Mouse (Mus musculus) heart, adult 2 months (tissue): Measurements from ENCODE around the gene Tnfrsf22. TPM values are rescaled to one million over a fixed set of nuclear protein-coding genes. Genes with fewer than 3 reads are reported as not detected.

Experiments
- DNase-seq, 2 experiments: peaks; one replicate each; pipeline ENCODE4 v3.0.0; 2021
- H3K27ac ChIP-seq: fragments of 200-600 bp; 2 replicates; pipeline ENCODE4 v1.8.1; 2022
- H3K27me3 ChIP-seq: fragments of 200-500 bp; 2 replicates; pipeline ENCODE4 v1.6.1; 2012; ENCODE audit warnings: mild to moderate bottlenecking, low read length, inconsistent platforms, mixed read lengths; ENCODE audit not compliant: control insufficient read depth, insufficient read depth
- H3K36me3 ChIP-seq: fragments of 200-500 bp; 2 replicates; pipeline ENCODE4 v1.6.1; 2012; ENCODE audit warnings: low read length, inconsistent platforms; ENCODE audit not compliant: control insufficient read depth, insufficient read depth
- H3K4me1 ChIP-seq: fragments of 200-500 bp; 2 replicates; pipeline ENCODE4 v1.6.1; 2011; ENCODE audit warnings: low read length; ENCODE audit not compliant: control insufficient read depth, insufficient read depth
- H3K4me3 ChIP-seq: fragments of 200-600 bp; 2 replicates; pipeline ENCODE4 v1.8.1; 2022
- H3K79me2 ChIP-seq: fragments of 200-500 bp; replicated peaks from 2 replicates; pipeline ENCODE4 v1.6.1; 2012; ENCODE audit warnings: mild to moderate bottlenecking, inconsistent platforms, low read length, moderate library complexity, mixed read lengths; ENCODE audit not compliant: control insufficient read depth, insufficient read depth
- H3K9ac ChIP-seq: fragments of 200-500 bp; 2 replicates; pipeline ENCODE4 v1.6.1; 2012; ENCODE audit warnings: low read depth, mild to moderate bottlenecking, control low read depth, inconsistent platforms, low read length, mixed read lengths
- CTCF ChIP-seq: fragments of 200-600 bp; IDR thresholded peaks from 2 replicates; pipeline ENCODE4 v1.8.1; 2022; ENCODE audit warnings: antibody characterized with exemption, mild to moderate bottlenecking, moderate library complexity
- EP300 ChIP-seq: fragments of 200-500 bp; IDR thresholded peaks from 2 replicates; pipeline ENCODE4 v1.6.1; 2011; ENCODE audit warnings: low read depth, low read length, control low read depth; ENCODE audit not compliant: insufficient read depth
- POLR2A ChIP-seq: fragments of 200-500 bp; IDR thresholded peaks from 2 replicates; pipeline ENCODE4 v1.6.1; 2011; ENCODE audit warnings: mild to moderate bottlenecking, low read depth, low read length, control low read depth; ENCODE audit not compliant: insufficient read depth
- WGBS: fragments of 180-500 bp; shearing (Covaris S2); methylation state at CpG from one replicate; pipeline ENCODE4 v1.1.7; 2018; 5-methylcytosine and 5-hydroxymethylcytosine counted together
- intact Hi-C: fragments of 180-260 bp; cut with DNase I; formaldehyde crosslinking; loops from one replicate; pipeline ENCODE4 v1.15.1; 2025
- polyA plus RNA-seq: library from polyadenylated mRNA; depleted of rRNA; stranded (reverse); fragments of >200 nt; gene quantifications from 2 replicates; pipeline ENCODE4 v1.2.3, GENCODE M21; 2012
- total RNA-seq, 2 experiments: library from RNA; stranded (reverse); gene quantifications; 2 replicates each; pipeline ENCODE4 v1.2.3; 2021

Tnfrsf22 gene
- total and polyA plus RNA-seq, 3 experiments = 1.4 to 3.2 (median 2.3) TPM

- TF ChIP-seq CTCF = no peak
- no peak for TF ChIP-seq EP300
- TF ChIP-seq POLR2A = no peak
- DNase-seq = no peak
- no peak overlapping the region for H3K9ac ChIP-seq
- no peaks in the 10 kb centered on the region for H3K27me3 ChIP-seq
- no peak overlapping the region for H3K27ac ChIP-seq
- H3K79me2 ChIP-seq = no peaks in the 10 kb centered on the region
- 87% methylated on average over 1 of the region's 1 CpGs for WGBS
- intact Hi-C loops = no loop called here
- no peak overlapping the region for H3K4me3 ChIP-seq
- no peaks in the 10 kb centered on the region for H3K4me1 ChIP-seq
- H3K36me3 ChIP-seq = no peaks in the 10 kb centered on the region
Observed at GRCm38 (mm10) chr7:143636674-143637073, 12.8 kb downstream of the Tnfrsf22 start.

- H3K27ac ChIP-seq = no peak overlapping the region
- no peak for DNase-seq
Observed at GRCm38 (mm10) chr7:143631503-143631902, 18.0 kb downstream of the Tnfrsf22 start.

GRCm38 (mm10) chr7:143629501-143629900, 20.0 kb downstream of the Tnfrsf22 start:
- TF ChIP-seq EP300 (no peak), POLR2A (no peak), CTCF (no peak)

More at GRCm38 (mm10) chr7:143631503-143631902, 18.0 kb downstream of the Tnfrsf22 start:
- H3K27me3 ChIP-seq = no peaks in the 10 kb centered on the region
- TF ChIP-seq POLR2A (no peak), EP300 (no peak), CTCF (no peak)
- intact Hi-C loops = no loop called here
- H3K4me3 ChIP-seq = no peak overlapping the region
- no peak overlapping the region for H3K9ac ChIP-seq
- H3K79me2 ChIP-seq = no peaks in the 10 kb centered on the region
- WGBS = 65% methylated on average over 2 of the region's 2 CpGs
- no peaks in the 10 kb centered on the region for H3K36me3 ChIP-seq
- peaks cover 1% of the 10 kb centered on the region; the same call in 1 of the 2 replicates for H3K4me1 ChIP-seq

GRCm38 (mm10) chr7:143628540-143628939, 20.9 kb downstream of the Tnfrsf22 start, which contains the start of gene Tnfrsf26:
Tnfrsf26 (minus strand) TSS chr7:143628722.
- TF ChIP-seq EP300 (no peak), POLR2A (no peak), CTCF (no peak)
- H3K9ac ChIP-seq = no peak within 1 kb of the TSS
- H3K79me2 ChIP-seq = no peaks in the 10 kb centered on the region
- H3K27me3 ChIP-seq = no peaks in the 10 kb centered on the region
- peak within 1 kb of the TSS; percentile 60 for H3K27ac ChIP-seq
- intact Hi-C loops = no loop called here
- H3K4me1 ChIP-seq = peaks cover 1% of the 10 kb centered on the region; the same call in 1 of the 2 replicates
- H3K4me3 ChIP-seq = peak within 1 kb of the TSS; percentile 23; the same call in 1 of the 2 replicates
- no peaks in the 10 kb centered on the region for H3K36me3 ChIP-seq
- DNase-seq = no peak
- WGBS = 93% methylated on average over 1 of the region's 1 CpGs

More at GRCm38 (mm10) chr7:143629501-143629900, 20.0 kb downstream of the Tnfrsf22 start:
- Histone ChIP-seq H3K9ac (no peak overlapping the region), H3K27me3 (no peaks in the 10 kb centered on the region), H3K36me3 (no peaks in the 10 kb centered on the region), H3K79me2 (no peaks in the 10 kb centered on the region), H3K4me3 (no peak overlapping the region), H3K4me1 (peaks cover 1% of the 10 kb centered on the region; the same call in 1 of the 2 replicates), H3K27ac (no peak overlapping the region)
- no peak for DNase-seq
- intact Hi-C loops = no loop called here
- 16% methylated on average over 1 of the region's 1 CpGs for WGBS

- Histone ChIP-seq H3K4me3 (peak overlapping the region; percentile 23; the same call in 1 of the 2 replicates), H3K27me3 (no peaks in the 10 kb centered on the region), H3K4me1 (peaks cover 1% of the 10 kb centered on the region; the same call in 1 of the 2 replicates), H3K27ac (peak overlapping the region; percentile 60), H3K79me2 (no peaks in the 10 kb centered on the region), H3K36me3 (no peaks in the 10 kb centered on the region), H3K9ac (no peak overlapping the region)
- intact Hi-C loops = no loop called here
- 38% methylated on average over 10 of the region's 10 CpGs for WGBS
- no peak for TF ChIP-seq EP300
- TF ChIP-seq CTCF = no peak
- no peak for TF ChIP-seq POLR2A
- DNase-seq = peak; percentile 16 to 28
Observed at GRCm38 (mm10) chr7:143627555-143628286, 21.7 kb downstream of the Tnfrsf22 start.

GRCm38 (mm10) chr7:143626178-143626577, 23.3 kb downstream of the Tnfrsf22 start:
- intact Hi-C loops = no loop called here
- H3K27ac ChIP-seq = no peak overlapping the region
- no peaks in the 10 kb centered on the region for H3K27me3 ChIP-seq
- WGBS = 68% methylated on average over 2 of the region's 2 CpGs
- no peaks in the 10 kb centered on the region for H3K79me2 ChIP-seq
- no peak for DNase-seq
- H3K9ac ChIP-seq = no peak overlapping the region
- no peak for TF ChIP-seq CTCF
- TF ChIP-seq EP300 = no peak
- no peak for TF ChIP-seq POLR2A
- peaks cover 1% of the 10 kb centered on the region; the same call in 1 of the 2 replicates for H3K4me1 ChIP-seq
- no peak overlapping the region for H3K4me3 ChIP-seq
- no peaks in the 10 kb centered on the region for H3K36me3 ChIP-seq
